Mouse (Mus musculus) hindbrain, embryonic 15.5 days (tissue): ENCODE results near the gene Aifm2. TPM values are rescaled to one million over a fixed set of nuclear protein-coding genes. Genes with fewer than 3 reads are reported as not detected.
A peak's percentile ranks its signal among the peaks of the same experiment; 100 is the strongest.

Experiments used
- ATAC-seq: fragments of 200-750 bp; cut with Nextera tagmentation; 2 replicates; pipeline ENCODE4 v1.8.0; 2017; ENCODE audit warnings: low read depth, moderate number of reproducible peaks, moderate TSS enrichment; ENCODE audit not compliant: low FRiP score
- H3K27ac ChIP-seq: fragments of 300-500 bp; sonication (generic); replicated peaks from 2 replicates; pipeline ENCODE4 v1.5.1; 2015; ENCODE audit warnings: mild to moderate bottlenecking, inconsistent platforms
- H3K27me3 ChIP-seq: fragments of 300-500 bp; sonication (generic); 2 replicates; pipeline ENCODE4 v1.6.1; 2015; ENCODE audit warnings: control low read depth, inconsistent platforms
- H3K36me3 ChIP-seq: fragments of 300-500 bp; sonication (generic); 2 replicates; pipeline ENCODE4 v1.6.1; 2015; ENCODE audit warnings: control low read depth, inconsistent platforms
- H3K4me1 ChIP-seq: fragments of 300-500 bp; sonication (generic); replicated peaks from 2 replicates; pipeline ENCODE4 v1.6.1; 2015; ENCODE audit warnings: control low read depth, inconsistent platforms
- H3K4me2 ChIP-seq: fragments of 300-500 bp; sonication (generic); 2 replicates; pipeline ENCODE4 v1.6.1; 2015; ENCODE audit warnings: moderate library complexity, mild to moderate bottlenecking, inconsistent platforms
- H3K4me3 ChIP-seq: fragments of 300-500 bp; sonication (generic); 2 replicates; pipeline ENCODE4 v1.5.1; 2015; ENCODE audit warnings: mild to moderate bottlenecking, inconsistent platforms
- H3K9ac ChIP-seq: fragments of 300-500 bp; sonication (generic); 2 replicates; pipeline ENCODE4 v1.6.1; 2015; ENCODE audit warnings: inconsistent platforms
- H3K9me3 ChIP-seq: fragments of 300-500 bp; sonication (generic); 2 replicates; pipeline ENCODE4 v1.6.1; 2016; ENCODE audit warnings: control low read depth, inconsistent platforms
- WGBS: fragments of 180-500 bp; shearing (Covaris S2); methylation state at CpG from one replicate; pipeline ENCODE4 v1.1.7; 2015; 5-methylcytosine and 5-hydroxymethylcytosine counted together
- polyA plus RNA-seq: library from polyadenylated mRNA; unstranded; fragments of >200 nt; fragmentation: Nextera tagmentation; extraction: Ambion mirVana; gene quantifications from 2 replicates; pipeline ENCODE4 v1.2.1, GENCODE M21; 2015

Aifm2 gene
- 13.8 and 14.2 TPM in 2 replicates for polyA plus RNA-seq

DNA sequence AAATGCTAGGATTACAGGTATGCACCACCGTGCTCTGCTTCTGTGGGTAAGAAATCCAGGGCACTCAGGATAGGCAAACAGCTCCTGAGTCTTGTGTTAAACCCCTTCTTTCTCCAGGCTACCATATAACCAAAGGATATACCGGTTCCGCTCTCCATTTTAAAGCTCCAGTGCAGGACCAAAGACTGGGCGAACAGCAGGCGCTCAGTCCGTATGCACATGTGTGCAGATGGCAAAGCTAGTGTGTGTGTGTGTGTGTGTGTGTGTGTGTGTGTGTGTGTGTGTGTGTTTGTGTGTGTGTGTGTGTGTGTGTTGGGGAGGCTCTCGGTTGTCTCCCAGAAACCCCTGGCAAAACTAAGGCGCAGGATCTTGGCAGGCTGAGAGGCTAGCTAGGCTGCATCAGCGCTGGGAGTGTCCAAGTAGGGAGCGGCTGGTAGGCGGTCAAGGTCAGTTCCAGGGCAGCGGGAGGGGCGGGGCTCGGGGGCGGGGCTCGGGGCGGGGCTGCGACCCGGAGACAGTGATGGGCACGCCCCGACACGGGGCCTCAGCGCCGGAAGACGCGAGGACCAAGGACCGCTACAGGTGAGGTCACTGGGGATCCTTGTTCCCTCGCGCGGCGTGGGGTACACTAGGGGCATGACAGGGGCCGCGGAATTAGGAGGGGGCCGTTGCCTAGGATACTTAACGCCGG is at the start of gene Aifm2:
Gene Aifm2 (plus strand): TSS at position 493 of the 691 bp plus-strand sequence.
- Histone ChIP-seq H3K4me2 (peak within 1 kb of the TSS; percentile 77), H3K27ac (no peak within 1 kb of the TSS), H3K4me3 (peak within 1 kb of the TSS; percentile 45), H3K9me3 (no peaks in the 10 kb centered on the region), H3K36me3 (no peaks in the 10 kb centered on the region), H3K4me1 (peaks cover 8% of the 10 kb centered on the region; the same call in 1 of the 2 replicates), H3K9ac (peak within 1 kb of the TSS; percentile 48), H3K27me3 (0 out of 2 replicates have a peak, but pooled peaks cover 4% of the 10 kb centered on the region)
- 14% methylated on average over 30 of the region's 36 CpGs for WGBS
- ATAC-seq = peak; percentile 81

GRCm38 (mm10) chr10:61665651-61666050 is 49.4 kb upstream of the Aifm2 start:
- ATAC-seq = no peak

DNA sequence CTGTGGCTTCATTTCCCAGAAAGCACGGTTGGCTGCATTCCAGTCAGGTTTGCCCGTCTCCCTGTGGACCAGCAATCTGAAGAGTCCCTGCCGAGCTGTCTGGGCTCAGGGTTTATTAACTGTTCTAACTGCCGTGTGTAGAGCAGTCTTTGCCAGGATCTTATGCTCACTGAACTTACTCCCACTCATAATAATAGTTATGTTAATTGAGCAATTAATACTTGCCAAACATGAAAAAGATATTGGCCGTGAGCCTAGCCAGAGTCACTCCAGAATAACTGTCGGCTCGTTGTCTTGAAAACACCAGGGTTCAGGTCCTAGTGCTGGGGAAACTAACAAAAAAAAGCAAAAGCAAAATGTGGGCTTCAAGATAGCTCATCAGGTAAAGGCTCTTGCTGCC is 45.8 kb upstream of the Aifm2 start:
- Histone ChIP-seq H3K27me3 (no peaks in the 10 kb centered on the region), H3K36me3 (peaks cover 88% of the 10 kb centered on the region), H3K4me2 (no peak overlapping the region), H3K9me3 (no peaks in the 10 kb centered on the region), H3K9ac (no peak overlapping the region), H3K4me1 (no peaks in the 10 kb centered on the region), H3K27ac (no peak overlapping the region), H3K4me3 (no peak overlapping the region)
- peak; percentile 84 for ATAC-seq
- 38% methylated on average over 7 of the region's 7 CpGs for WGBS

More at GRCm38 (mm10) chr10:61665651-61666050, 49.4 kb upstream of the Aifm2 start:
- Histone ChIP-seq H3K27ac (no peak overlapping the region), H3K36me3 (peaks cover 79% of the 10 kb centered on the region), H3K27me3 (no peaks in the 10 kb centered on the region), H3K4me2 (no peak overlapping the region), H3K4me3 (no peak overlapping the region), H3K4me1 (peaks cover 5% of the 10 kb centered on the region; the same call in 1 of the 2 replicates), H3K9ac (no peak overlapping the region), H3K9me3 (no peaks in the 10 kb centered on the region)
- 84% methylated on average over 3 of the region's 3 CpGs for WGBS

GRCm38 (mm10) chr10:61669896-61670295 is 45.2 kb upstream of the Aifm2 start:
- Histone ChIP-seq H3K9me3 (no peaks in the 10 kb centered on the region), H3K36me3 (peaks cover 90% of the 10 kb centered on the region), H3K4me3 (no peak overlapping the region), H3K4me2 (no peak overlapping the region), H3K4me1 (no peaks in the 10 kb centered on the region), H3K27me3 (no peaks in the 10 kb centered on the region), H3K27ac (no peak overlapping the region), H3K9ac (no peak overlapping the region)
- ATAC-seq = no peak

DNA sequence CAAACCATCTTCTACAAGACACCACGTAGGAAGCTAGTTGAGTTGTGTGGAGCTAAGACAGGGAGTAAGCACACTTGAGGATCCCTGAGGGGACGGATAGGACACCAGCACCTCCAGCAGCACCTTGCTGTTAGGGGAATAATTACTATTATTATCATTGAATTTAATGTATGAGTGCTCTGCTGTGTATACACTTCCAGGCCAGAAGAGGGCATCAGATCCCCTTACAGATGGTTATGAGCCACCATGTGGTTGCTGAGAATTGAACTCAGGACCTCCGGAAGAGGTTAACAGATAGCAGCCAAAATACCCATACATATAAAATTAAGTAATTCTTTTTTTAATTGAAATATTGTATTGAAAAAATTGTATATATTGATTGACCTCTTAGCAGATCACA is 44.3 kb upstream of the Aifm2 start:
- 98% methylated on average over 3 of the region's 3 CpGs for WGBS
- no peaks in the 10 kb centered on the region for H3K27me3 ChIP-seq
- H3K9ac ChIP-seq = no peak overlapping the region
- H3K9me3 ChIP-seq = no peaks in the 10 kb centered on the region
- H3K4me3 ChIP-seq = no peak overlapping the region
- H3K36me3 ChIP-seq = peaks cover 87% of the 10 kb centered on the region
- no peak overlapping the region for H3K4me2 ChIP-seq
- no peak for ATAC-seq
- no peaks in the 10 kb centered on the region for H3K4me1 ChIP-seq
- no peak overlapping the region for H3K27ac ChIP-seq

DNA sequence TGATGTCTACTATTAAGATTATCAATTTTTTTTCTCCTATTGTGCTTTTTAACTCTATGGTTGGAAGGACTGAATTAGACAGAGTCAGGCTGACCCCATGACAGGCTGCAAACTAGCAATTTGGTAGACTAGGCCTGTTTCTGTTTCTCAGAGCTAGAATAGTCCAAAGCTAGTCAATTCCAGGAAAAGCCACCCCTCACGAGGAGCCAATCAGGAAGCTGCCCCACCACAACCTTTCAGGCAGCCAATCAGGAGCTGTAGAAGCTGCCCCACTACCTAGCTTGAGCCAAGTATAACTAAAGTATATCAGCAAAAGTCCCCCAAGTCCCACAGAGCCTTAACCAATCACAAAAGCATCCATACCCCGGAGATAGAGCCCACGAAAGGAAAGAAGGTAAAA is 39.1 kb upstream of the Aifm2 start:
- Histone ChIP-seq H3K27me3 (no peaks in the 10 kb centered on the region), H3K9me3 (no peaks in the 10 kb centered on the region), H3K36me3 (peaks cover 44% of the 10 kb centered on the region), H3K4me2 (no peak overlapping the region), H3K9ac (no peak overlapping the region), H3K4me1 (peaks cover 9% of the 10 kb centered on the region), H3K4me3 (no peak overlapping the region), H3K27ac (no peak overlapping the region)
- ATAC-seq = no peak
- 88% methylated on average over 3 of the region's 3 CpGs for WGBS

DNA sequence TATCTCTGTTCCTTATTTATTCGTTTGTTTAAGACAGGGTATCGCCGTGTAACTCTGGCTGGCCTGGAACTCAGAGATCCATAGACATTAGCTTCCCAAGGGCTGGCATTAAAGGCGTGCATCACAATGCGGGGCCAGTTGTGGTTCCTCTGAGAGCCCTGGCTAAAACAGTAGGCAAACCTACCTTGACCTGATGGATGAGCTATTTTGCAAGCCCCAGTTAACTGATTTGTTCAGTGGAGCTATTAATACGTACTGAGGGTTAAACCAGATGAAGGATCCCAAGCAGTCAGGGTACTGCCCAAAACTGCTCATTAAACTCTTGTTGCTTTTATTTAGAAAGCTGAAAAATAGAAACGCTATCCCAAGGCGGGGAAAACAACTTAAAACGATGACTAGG is 35.5 kb upstream of the Aifm2 start:
- 39% methylated on average over 9 of the region's 9 CpGs for WGBS
- Histone ChIP-seq H3K4me3 (peak overlapping the region; percentile 72), H3K27ac (peak overlapping the region; percentile 78), H3K9ac (peak overlapping the region; percentile 57), H3K36me3 (peaks cover 11% of the 10 kb centered on the region), H3K9me3 (no peaks in the 10 kb centered on the region), H3K27me3 (no peaks in the 10 kb centered on the region), H3K4me2 (peak overlapping the region; percentile 62), H3K4me1 (peaks cover 24% of the 10 kb centered on the region)
- peak; percentile 5; the same call in 1 of the 2 replicates for ATAC-seq

DNA sequence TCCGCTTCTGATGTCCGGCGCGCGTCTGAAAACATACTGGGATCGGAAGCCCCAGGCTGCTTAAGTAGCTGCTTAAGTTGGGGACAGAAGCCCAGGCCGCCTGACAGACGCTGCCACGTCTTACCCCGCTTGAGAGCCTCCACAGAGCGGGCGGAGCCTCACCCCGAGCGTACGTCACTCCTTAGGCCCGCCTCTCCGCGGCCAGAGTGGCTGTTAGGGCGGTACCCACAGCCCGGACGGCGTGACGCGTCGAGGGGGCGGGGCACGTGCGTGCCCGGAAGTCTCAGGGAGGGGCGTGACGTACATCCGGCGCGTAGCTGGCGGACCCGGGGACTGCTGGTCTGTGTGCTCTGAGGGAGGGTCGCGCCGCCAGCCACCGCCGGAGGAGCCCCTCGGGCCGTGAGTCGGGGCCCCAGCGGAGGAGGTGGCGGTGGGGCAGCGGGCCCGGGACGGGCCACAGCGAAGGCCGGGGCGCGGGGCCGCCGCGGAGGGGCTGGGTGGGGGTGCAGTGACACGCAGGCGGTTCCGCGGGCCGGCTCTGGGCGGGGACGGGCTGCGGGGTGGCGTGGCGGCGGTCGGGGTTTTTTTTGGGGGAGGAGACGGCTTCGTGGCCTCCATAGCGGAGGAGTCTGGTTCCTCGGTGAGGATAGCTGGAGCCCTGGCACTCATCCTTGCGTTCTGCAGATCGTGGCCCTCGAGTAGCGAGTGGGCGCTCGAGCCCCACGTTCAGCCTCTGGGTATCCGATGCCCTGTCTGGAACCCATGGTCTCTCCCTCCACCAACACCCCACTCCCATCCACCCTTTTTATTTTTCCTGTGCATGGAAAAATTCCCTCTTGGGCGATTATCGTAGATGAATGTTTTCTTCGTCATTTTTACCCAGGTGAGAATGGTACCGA is 34.8 kb upstream of the Aifm2 start, which contains the start of gene Sar1a:
Gene Sar1a (plus strand): TSS at position 285 of the 899 bp plus-strand sequence.
- H3K9me3 ChIP-seq = no peaks in the 10 kb centered on the region
- H3K27ac ChIP-seq = peak within 1 kb of the TSS; percentile 85
- H3K4me3 ChIP-seq = peak within 1 kb of the TSS; percentile 72
- peaks cover 8% of the 10 kb centered on the region; the same call in 1 of the 2 replicates for H3K36me3 ChIP-seq
- WGBS = under 1% methylated on average over 74 of the region's 84 CpGs
- peaks cover 24% of the 10 kb centered on the region for H3K4me1 ChIP-seq
- ATAC-seq = peak; percentile 99
- H3K9ac ChIP-seq = peak within 1 kb of the TSS; percentile 85
- H3K27me3 ChIP-seq = no peaks in the 10 kb centered on the region
- peak within 1 kb of the TSS; percentile 89 for H3K4me2 ChIP-seq

- no peaks in the 10 kb centered on the region for H3K9me3 ChIP-seq
- H3K36me3 ChIP-seq = peaks cover 69% of the 10 kb centered on the region
- no peaks in the 10 kb centered on the region for H3K4me1 ChIP-seq
- no peak for ATAC-seq
- H3K4me2 ChIP-seq = no peak overlapping the region
- no peaks in the 10 kb centered on the region for H3K27me3 ChIP-seq
- 90% methylated on average over 8 of the region's 8 CpGs for WGBS
- no peak overlapping the region for H3K4me3 ChIP-seq
- H3K27ac ChIP-seq = no peak overlapping the region
- no peak overlapping the region for H3K9ac ChIP-seq
Measured at GRCm38 (mm10) chr10:61689405-61689804, 25.7 kb upstream of the Aifm2 start.

DNA sequence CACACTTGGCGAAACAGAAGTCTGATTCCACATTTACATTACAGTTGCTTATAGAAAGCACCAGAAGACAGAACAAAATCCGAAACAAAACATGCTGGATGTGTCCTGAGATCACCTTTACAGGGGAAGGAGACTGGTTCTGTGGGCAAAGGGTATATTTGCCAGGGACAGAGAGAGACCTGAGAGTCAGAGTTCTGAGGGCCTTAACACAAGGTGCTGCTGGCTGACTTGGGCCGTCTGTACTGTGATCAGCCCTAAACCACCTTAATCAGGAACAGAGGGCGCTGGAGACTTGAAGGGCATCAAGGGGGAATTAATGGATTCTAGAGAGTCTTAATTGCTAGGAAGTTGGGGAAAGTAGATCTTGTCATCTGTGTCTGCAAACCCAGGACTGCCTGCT is 21.5 kb upstream of the Aifm2 start:
- Histone ChIP-seq H3K27me3 (no peaks in the 10 kb centered on the region), H3K4me1 (peaks cover 21% of the 10 kb centered on the region), H3K27ac (no peak overlapping the region), H3K9me3 (no peaks in the 10 kb centered on the region), H3K4me2 (no peak overlapping the region), H3K4me3 (no peak overlapping the region), H3K9ac (no peak overlapping the region), H3K36me3 (peaks cover 43% of the 10 kb centered on the region)
- ATAC-seq = no peak
- 79% methylated on average over 4 of the region's 4 CpGs for WGBS

DNA sequence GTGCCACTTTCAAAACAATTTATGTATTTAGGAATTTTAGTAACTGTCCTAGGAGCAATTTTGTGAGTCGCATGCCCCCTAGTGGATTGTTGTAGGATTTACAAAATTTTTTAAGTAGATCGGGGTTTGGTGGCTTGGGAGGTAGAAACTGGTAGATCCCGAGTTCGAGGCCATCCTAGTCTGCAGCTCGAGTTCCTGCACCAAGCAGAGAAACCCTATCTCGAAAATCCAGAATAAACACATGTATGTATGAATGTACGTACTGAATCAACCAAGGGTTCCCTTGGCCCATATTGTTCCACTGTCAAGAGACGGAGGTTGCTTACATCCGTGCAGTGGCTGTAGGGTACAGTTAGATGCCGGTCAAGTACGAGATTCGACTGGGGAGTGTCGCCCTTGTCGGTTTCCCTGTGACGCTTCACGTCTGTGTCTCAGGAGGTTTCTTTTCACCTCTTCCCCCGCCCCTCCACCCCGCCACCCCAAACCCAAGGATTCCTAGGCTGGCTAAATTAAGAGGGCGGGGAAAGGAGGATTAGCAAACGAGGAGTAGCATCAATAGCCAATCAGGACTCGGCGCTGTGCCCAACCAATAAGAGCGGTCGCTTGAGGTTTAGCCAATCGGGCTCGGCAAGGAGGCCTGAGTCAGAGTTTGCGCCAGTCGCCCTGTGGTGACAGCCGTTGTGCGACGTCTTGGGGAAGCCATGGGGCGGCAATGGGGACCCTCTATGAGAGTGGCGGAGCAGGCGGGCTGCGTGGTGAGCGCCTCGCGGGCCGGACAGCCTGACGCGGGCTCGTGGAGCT is 20.0 kb upstream of the Aifm2 start, which contains the start of gene Tysnd1:
Gene Tysnd1 (plus strand): TSS at position 645 of the 801 bp plus-strand sequence.
- ATAC-seq = peak; percentile 97
- Histone ChIP-seq H3K27me3 (no peaks in the 10 kb centered on the region), H3K36me3 (peaks cover 31% of the 10 kb centered on the region), H3K4me1 (peaks cover 21% of the 10 kb centered on the region), H3K27ac (peak within 1 kb of the TSS; percentile 75), H3K4me3 (peak within 1 kb of the TSS; percentile 74), H3K4me2 (peak within 1 kb of the TSS; percentile 100), H3K9me3 (no peaks in the 10 kb centered on the region), H3K9ac (peak within 1 kb of the TSS; percentile 80)
- under 1% methylated on average over 42 of the region's 42 CpGs for WGBS
